Mouse (Mus musculus) G1E (cell line): ENCODE results near the gene Asxl1.

Experiments
- CTCF ChIP-seq: IDR thresholded peaks from 2 replicates; pipeline ENCODE4 v1.5.1; 2012; ENCODE audit warnings: low read depth, low read length, inconsistent platforms, mixed read lengths
- GATA1 ChIP-seq: IDR thresholded peaks from 2 replicates; pipeline ENCODE4 v1.6.1; 2012; ENCODE audit warnings: borderline replicate concordance, low read length, inconsistent platforms, mixed read lengths
- POLR2AphosphoS5 ChIP-seq: IDR thresholded peaks from 2 replicates; pipeline ENCODE4 v1.6.1; 2012; ENCODE audit warnings: low read depth, low read length, inconsistent platforms; ENCODE audit not compliant: insufficient replicate concordance
- TAL1 ChIP-seq: conservative IDR thresholded peaks from 2 replicates; pipeline ENCODE4 v1.6.1; 2012; ENCODE audit warnings: low read depth, low read length, inconsistent platforms, mixed read lengths

- TF ChIP-seq CTCF, result no peak
- no peak for TF ChIP-seq TAL1
- no peak for TF ChIP-seq GATA1
- no peak for TF ChIP-seq POLR2AphosphoS5
Measured at GRCm38 (mm10) chr2:153440755-153441154, 95.1 kb downstream of the Asxl1 start.
